Mouse (Mus musculus): ENCODE measurements around the gene Inhbb. TPM values are rescaled to one million over a fixed set of nuclear protein-coding genes. Genes with fewer than 3 reads are reported as not detected.

The Inhbb gene
- 10 to 100 TPM; 10.6 to 11.7 TPM for total RNA-seq (2021)

DNA sequence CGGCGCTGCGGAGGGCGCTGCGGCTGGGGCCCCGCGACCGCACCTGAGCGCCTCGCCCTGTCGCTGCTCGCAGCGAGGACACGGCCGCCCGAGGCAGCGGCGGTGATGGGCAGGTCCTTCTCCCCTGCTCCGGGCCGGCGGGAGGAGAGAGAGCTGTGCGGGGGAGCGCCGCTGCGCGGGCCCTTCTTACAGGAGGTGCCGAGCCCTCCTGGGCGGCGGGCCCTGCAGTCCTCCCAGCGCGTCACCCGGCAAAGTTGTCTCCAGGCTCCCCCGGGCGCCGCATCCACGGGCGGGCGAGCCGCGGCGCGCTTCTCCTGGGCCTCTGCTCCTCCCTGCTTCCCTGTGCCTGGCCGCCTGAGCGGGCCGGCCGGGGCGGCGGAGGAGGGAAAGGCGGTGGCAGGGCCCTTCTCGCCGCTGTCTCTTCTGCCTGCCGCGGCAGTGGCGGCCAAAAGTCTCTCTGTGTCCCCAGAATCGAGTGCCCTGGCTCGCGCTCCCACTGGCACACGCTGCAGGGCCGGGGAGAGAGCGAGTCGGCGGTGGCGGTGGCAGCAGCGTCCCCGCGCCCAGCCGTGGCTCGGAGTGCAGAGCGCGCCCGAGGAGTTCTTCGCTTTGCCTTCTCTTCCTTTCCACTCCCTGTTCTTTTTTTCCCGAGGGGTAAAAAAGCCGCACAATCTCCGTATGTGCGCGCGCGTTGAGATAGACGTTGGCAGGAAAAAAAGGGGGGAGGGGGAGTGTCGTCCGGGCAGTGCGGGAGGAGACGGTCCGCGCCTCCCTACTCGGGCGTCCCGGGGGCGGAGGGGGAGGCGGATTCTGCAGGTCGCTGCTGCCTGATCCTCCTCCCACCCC lies at the start of gene Inhbb:
TSS of gene Inhbb (minus strand) at position 673 of the 846 bp plus-strand sequence.
- intact Hi-C loops (cut with DNase I), result loop anchor here (5.0 to 10.0 kb wide), 2 partner anchors 237 to 324 kb away; no protein-coding TSS in a partner anchor
- peak; percentile 49 for DNase-seq

- peak; percentile 64 for DNase-seq
- intact Hi-C loops (cut with DNase I), result loop anchor here (5.0 kb wide), 1 partner anchor 464 kb away; no protein-coding TSS in a partner anchor
These were observed 41.3 kb upstream of the Inhbb start for GRCm38 (mm10) chr1:119463386-119463785.

DNA sequence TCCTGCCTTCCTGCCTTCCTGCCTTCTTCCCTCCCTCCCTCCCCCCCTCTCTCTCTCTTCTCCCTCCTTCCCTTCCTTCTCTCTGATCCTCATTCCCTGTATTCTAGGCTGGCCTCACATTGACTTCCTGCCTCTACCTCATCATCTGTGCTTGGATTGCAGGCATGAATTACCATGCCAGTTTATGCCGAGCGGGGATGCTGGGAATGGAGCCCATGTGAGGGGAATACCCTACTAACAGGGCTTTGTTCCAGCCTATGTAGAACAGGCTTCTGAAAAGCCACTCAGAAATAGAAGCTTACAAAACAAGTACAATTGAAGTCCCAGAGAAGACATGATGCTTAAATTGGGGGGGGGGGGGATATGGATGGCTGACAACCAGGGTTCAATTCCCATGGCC lies 38.0 kb upstream of the Inhbb start:
- intact Hi-C loops (cut with DNase I), result loop anchor here (5.0 kb wide), 1 partner anchor 467 kb away; no protein-coding TSS in a partner anchor
- no peak for DNase-seq

DNA sequence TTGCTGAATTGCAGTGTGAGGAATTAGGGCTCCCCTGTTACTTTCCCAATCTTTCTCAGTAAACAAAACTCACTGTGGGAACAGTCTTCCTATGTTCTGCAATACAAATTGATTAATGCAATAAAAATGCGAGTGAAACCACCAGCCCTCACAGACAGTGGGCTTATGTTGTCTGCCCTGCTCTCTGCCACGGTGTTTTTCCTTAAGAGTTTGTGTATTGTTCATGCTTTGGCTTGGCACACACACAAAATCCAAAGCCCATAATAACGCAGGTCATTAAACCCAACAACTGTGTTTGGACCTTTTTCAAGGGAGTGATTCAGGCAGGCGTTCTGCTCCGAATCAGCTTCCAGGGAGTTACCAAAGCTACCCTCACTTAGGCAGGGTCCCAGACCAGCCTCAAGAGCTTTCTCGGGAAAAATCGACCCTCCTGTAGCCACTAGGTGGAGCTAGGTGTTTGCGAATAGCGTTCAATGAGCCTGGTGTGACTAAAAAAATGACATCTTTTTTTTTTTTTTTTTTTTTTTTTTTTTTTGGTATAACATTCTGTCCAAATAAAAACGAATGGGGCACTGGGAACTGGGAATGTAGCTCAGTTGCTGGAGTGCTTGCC lies 36.1 kb upstream of the Inhbb start:
- intact Hi-C loops (cut with DNase I), result no loop called here
- DNase-seq, result peak; percentile 67

- intact Hi-C loops (cut with DNase I), result no loop called here
- no peak for DNase-seq
These were observed 35.4 kb upstream of the Inhbb start for GRCm38 (mm10) chr1:119457528-119457855.

GRCm38 (mm10) chr1:119456671-119457527 lies 34.9 kb upstream of the Inhbb start:
- intact Hi-C loops (cut with DNase I), result no loop called here
- no peak for DNase-seq

GRCm38 (mm10) chr1:119453731-119454130 lies 31.7 kb upstream of the Inhbb start:
- intact Hi-C loops (cut with DNase I), result no loop called here
- peak; percentile 81 for DNase-seq

DNA sequence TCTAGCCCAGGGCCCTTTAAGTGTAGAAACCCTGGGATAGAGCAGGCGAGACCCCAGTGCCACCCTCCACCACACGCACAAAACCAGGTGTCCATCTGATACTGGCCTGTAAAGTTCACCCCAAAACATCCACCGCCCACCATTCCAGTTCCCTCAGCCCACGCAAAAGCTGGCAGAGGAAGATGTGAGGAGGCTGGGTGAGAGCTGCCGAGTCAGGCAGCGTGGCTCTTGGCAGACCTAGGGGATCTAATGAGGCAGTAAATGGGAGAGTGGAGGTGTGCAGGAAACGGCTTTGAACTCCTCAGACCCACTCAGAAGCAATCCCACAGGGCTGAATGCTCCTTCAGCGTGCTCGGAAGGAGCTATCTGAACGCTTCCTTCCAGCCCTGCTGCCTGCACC lies 29.4 kb upstream of the Inhbb start:
- intact Hi-C loops (cut with DNase I), result no loop called here
- DNase-seq, result no peak

DNA sequence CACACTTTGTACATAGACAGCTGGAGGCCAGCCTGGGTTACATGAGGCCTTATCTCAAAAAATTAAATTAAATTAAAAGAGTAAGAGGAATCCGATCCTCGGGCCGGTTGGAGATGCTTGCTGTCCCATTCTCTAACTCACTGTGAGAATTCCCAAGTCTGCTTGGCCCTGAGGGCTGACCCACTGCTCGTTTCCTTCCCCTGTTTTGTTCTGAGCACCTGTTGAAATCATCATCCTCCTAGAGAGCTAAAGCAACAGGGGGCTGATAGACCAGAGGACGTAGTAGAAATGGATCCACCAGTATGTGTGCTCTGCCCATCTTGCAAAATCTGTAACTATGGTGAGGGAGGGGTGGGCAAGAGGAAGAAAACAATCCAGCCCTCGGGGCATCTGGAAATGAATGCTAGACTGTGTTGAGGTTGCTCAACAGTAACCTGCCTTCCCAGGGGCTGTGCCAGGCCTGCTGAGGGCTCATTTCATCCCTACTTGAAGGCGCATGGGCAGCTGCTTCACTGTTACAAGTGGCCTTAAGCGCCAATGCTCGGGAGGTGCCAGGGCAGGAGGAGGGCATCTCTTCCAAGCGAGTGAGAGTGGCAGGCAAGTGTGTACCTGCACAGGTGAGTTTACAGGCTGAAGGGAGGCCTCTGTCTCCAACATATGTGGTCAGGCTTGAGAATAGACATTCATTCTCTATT lies 28.8 kb upstream of the Inhbb start:
- DNase-seq, result no peak
- intact Hi-C loops (cut with DNase I), result no loop called here

DNA sequence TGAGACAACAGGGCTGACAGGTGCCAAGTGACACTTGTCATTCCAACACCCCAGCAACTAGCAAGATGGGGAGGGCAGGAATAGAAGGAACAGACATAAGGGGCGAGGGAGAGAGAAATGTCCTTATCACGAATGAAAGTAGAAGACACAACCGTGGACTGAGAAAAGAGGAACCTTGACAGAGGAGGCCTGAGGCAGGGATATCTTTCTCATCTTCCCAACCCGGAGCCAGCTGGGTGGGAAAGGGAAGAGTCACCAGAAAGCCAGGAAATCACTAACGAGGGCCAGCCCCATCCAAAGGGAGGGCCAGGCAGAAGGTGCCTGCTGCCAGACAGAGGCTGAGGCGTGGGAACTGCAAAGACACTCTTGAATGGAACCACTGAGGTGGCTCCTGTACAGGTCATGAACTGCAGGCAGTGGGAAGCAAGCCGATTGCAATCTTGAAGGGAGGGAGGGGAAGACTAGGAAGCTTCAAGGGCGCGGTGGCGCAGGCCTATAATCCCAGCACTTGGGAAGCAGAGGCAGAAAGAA lies 24.8 kb upstream of the Inhbb start:
- intact Hi-C loops (cut with DNase I), result no loop called here

DNA sequence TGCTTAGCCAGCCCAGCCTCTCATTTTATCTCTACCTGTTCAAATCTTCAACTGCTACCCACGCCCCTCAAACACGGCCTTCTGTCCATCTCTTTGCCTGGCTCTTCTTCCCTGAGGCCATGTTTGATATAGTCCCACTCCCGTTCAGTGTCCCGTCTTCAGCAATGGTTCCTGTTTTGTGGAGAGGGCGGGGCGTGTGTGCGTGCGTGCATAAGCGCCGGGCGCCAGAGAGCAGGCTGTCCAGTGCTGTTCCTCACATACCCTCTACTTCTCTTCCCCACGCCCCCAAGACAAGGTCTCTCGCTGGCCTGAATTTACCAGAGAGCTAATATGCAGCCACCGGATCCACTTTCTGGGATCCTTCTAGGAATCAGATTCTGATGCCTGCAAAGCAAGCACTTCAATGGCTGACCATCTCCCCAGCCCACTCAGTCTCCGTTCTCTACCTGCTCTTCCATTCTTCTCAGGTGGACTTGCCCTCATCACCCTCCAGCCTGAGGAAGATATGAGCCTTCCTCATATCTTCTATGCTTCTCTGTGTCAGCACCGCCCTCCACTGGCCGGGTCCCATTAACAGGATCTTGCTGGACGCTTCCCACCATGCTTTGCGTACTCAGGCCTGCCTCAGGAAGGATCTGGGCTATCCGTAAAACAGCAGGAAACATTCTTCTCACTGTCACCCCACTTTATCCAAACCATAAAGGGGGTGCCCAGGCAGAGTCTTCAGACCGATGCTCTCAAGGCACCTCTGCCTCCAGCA lies 21.7 kb upstream of the Inhbb start:
- intact Hi-C loops (cut with DNase I), result no loop called here
- no peak for DNase-seq

More for the DNA sequence above, 24.8 kb upstream of the Inhbb start:
- no peak for DNase-seq

- DNase-seq, result no peak
- intact Hi-C loops (cut with DNase I), result no loop called here
These were observed 20.9 kb upstream of the Inhbb start for GRCm38 (mm10) chr1:119442901-119443300.

GRCm38 (mm10) chr1:119438105-119438637 lies 16.1 kb upstream of the Inhbb start:
- DNase-seq, result no peak
- intact Hi-C loops (cut with DNase I), result no loop called here

DNA sequence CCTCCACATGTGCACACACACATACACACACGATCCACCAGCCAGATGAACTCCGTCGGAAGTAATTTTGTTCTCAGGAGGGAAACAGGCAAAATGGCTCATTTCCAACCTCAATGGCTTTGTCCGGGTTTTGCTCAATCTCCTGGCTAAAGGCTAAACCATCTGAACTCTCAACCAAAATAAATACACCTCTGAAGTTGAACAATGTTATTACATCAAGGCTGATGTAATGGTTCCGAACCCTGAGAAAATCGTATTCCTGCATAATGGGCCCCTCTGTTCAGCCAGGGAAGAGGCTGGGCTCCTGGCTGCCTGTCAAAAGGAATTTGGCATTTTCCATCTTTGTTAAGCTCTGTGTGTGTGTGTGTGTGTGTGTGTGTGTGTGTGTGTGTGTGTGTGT lies 15.4 kb upstream of the Inhbb start:
- no peak for DNase-seq
- intact Hi-C loops (cut with DNase I), result no loop called here

DNA sequence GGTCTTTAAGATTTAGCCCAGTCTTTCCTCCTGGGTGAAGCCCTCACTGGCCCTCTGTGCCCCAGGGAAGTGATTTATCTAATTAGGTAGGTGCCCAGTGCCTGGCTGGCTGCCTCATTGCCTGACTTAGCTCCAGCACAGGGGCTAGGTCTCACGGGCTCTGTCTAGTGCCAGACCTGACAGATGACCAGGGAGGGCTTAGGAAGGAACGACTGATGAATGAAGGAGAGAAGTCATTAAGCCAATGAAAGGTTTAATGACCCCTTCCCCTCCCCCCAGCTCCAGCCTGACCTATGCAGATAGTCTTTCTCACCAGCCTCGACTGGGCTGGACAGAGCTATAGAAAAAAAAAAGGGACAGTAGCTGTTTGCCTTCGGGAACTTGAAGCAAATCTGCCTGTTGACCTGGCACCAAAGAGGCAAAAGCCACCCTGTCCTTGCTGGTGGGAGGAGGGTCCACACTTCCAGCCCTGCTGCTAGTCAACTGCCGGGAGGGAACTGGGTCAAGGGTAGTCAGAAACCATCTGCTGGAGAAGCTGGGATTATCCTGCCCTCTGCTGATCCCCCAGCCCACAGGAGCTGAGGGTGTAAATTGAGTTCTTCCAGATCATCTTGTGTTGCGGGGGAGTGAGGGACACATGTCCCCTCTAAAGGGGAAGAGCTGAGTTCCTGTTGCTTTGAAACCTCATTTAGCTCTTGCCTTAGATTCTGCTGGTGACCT lies 2.3 kb upstream of the Inhbb start:
- DNase-seq, result peak; percentile 32
- intact Hi-C loops (cut with DNase I), result loop anchor here (5.0 to 10.0 kb wide), 2 partner anchors 240 to 327 kb away; no protein-coding TSS in a partner anchor

GRCm38 (mm10) chr1:119423510-119423909 lies 1.5 kb upstream of the Inhbb start:
- intact Hi-C loops (cut with DNase I), result loop anchor here (5.0 to 10.0 kb wide), 2 partner anchors 239 to 326 kb away; no protein-coding TSS in a partner anchor
- peak; percentile 65 for DNase-seq

- intact Hi-C loops (cut with DNase I), result loop anchor here (5.0 to 10.0 kb wide), 2 partner anchors 238 to 325 kb away; no protein-coding TSS in a partner anchor
- no peak for DNase-seq
These were observed 490 bp upstream of the Inhbb start for GRCm38 (mm10) chr1:119422460-119423015.

- intact Hi-C loops (cut with DNase I), result loop anchor here (5.0 to 10.0 kb wide), 2 partner anchors 236 to 324 kb away; no protein-coding TSS in a partner anchor
- peak; percentile 35 for DNase-seq
These were observed 968 bp downstream of the Inhbb start for GRCm38 (mm10) chr1:119420984-119421575.
